In genomic region chr4:133841035-133841434, GRCm38 (mm10) we compare ENCODE assay signal across 9 mouse cellular contexts. TPM values are rescaled to one million over a fixed set of nuclear protein-coding genes. Genes with fewer than 3 reads are reported as not detected.
DNase-seq lines count a peak whose midpoint lies in the region; ATAC-seq lines count a peak whose summit lies in the region.
"Had no signal": no experiment of that assay in that cellular context is flagged by ENCODE, and none has a peak within 500 bp of the region (broad histone marks: within the 10 kb centered on the region; RNA-seq: fewer than 3 reads in every experiment).

No protein-coding gene starts in this region.

- no peaks in the 10 kb centered on the region for H3K27me3 ChIP-seq in neural tube, embryonic 15.5 days (replicated peaks)
- H3K27me3 ChIP-seq: neural tube, embryonic 13.5 days had no signal

- no peak overlapping the region for H3K27ac ChIP-seq in neural tube, embryonic 15.5 days (replicated peaks)
- H3K27ac ChIP-seq: neural tube, embryonic 13.5 days had no signal

- peak; percentile 55 for DNase-seq in adrenal gland, postnatal 14 days
- no peak for DNase-seq in adrenal gland, postnatal 25 days
- DNase-seq in A20 (ENCODE audit: low read depth, low spot score), result peak; percentile 98
- DNase-seq in natural killer cell, adult 2 months (ENCODE audit: low spot score in 2 of 2), result peak; percentile 82 to 87
- DNase-seq in layer of hippocampus, adult 9-10 months (ENCODE audit: low spot score), result no peak
- DNase-seq in gastrocnemius, postnatal 25 days, result no peak

- H3K9me3 ChIP-seq in neural tube, embryonic 15.5 days (replicated peaks), result no peaks in the 10 kb centered on the region
- H3K9me3 ChIP-seq: neural tube, embryonic 13.5 days had no signal

- no peak overlapping the region for H3K4me3 ChIP-seq in neural tube, embryonic 15.5 days (replicated peaks)
- H3K4me3 ChIP-seq: neural tube, embryonic 13.5 days had no signal

- H3K9ac ChIP-seq in neural tube, embryonic 15.5 days (replicated peaks), result no peak overlapping the region
- H3K9ac ChIP-seq: neural tube, embryonic 13.5 days had no signal

- no peak overlapping the region for H3K4me2 ChIP-seq in neural tube, embryonic 15.5 days
- H3K4me2 ChIP-seq: neural tube, embryonic 13.5 days had no signal

- no peaks in the 10 kb centered on the region for H3K4me1 ChIP-seq in neural tube, embryonic 15.5 days
- H3K4me1 ChIP-seq: neural tube, embryonic 13.5 days had no signal

- peak; percentile 87 for ATAC-seq in inflammation-experienced regulatory T-cells, adult 6 months
- ATAC-seq in neural tube, embryonic 15.5 days (ENCODE audit: low FRiP score), result no peak

- WGBS in neural tube, embryonic 15.5 days, result 42% methylated on average over 9 of the region's 9 CpGs

- H3K36me3 ChIP-seq in neural tube, embryonic 15.5 days, result no peaks in the 10 kb centered on the region
- H3K36me3 ChIP-seq: neural tube, embryonic 13.5 days had no signal

RNA-seq across cellular contexts. Expression of gene Rps6ka1, which starts 46.6 kb away (rescaled TPM):
- total RNA-seq in adrenal gland, postnatal 14 days (2021), result 17.9 and 19.9 TPM in 2 replicates
- 14.7 and 21.3 TPM in 2 replicates for total RNA-seq in adrenal gland, postnatal 25 days (2021)
- 100 to 1,000 TPM in 1 of 3 experiments, 10 to 100 TPM in 2; 88.8 to 145 (median 91.9) TPM for polyA plus RNA-seq in inflammation-experienced regulatory T-cells, adult 6 months (2017; shearing (Covaris generic))
- total RNA-seq in gastrocnemius, postnatal 25 days (2021), result 1 to 10 TPM; 4.0 to 4.3 TPM
- polyA plus RNA-seq in neural tube, embryonic 15.5 days (2015; fragmentation: Nextera tagmentation; extraction: Ambion mirVana), result 23.7 and 38.8 TPM in 2 replicates

Comparison
In these comparisons a context has a peak if more than half of its experiments do, and no peak if none do; other contexts are left out.
1. DNase-seq: peak in adrenal gland, postnatal 14 days (single experiment), A20 (single experiment) and natural killer cell, adult 2 months (2 of 2); none in adrenal gland, postnatal 25 days (single experiment), layer of hippocampus, adult 9-10 months (single experiment) and gastrocnemius, postnatal 25 days (single experiment).